Mouse (Mus musculus): ENCODE measurements around the gene Als2. TPM values are rescaled to one million over a fixed set of nuclear protein-coding genes. Genes with fewer than 3 reads are reported as not detected.

Als2 gene
- polyA plus RNA-seq, 1 experiment from 2014 or later, result 12.6 TPM

- Histone ChIP-seq H3K27me3 (replicated peaks) (no peaks in the 10 kb centered on the region), H3K4me3 (no peak overlapping the region), H3K9me3 (replicated peaks) (no peaks in the 10 kb centered on the region), H3K4me2 (no peak overlapping the region), H3K27ac (ENCODE audit: poor library complexity, severe bottlenecking) (no peak overlapping the region), H3K4me1 (replicated peaks) (peaks cover under 1% of the 10 kb centered on the region; the same call in 1 of the 2 replicates), H3K9ac (no peak overlapping the region), H3K36me3 (no peaks in the 10 kb centered on the region)
- WGBS, result 69% methylated on average over 7 of the region's 7 CpGs
- no peak for ATAC-seq (ENCODE audit: insufficient number of reproducible peaks, low FRiP score)
Observed at GRCm38 (mm10) chr1:59128879-59129278, 108.2 kb downstream of the Als2 start.

DNA sequence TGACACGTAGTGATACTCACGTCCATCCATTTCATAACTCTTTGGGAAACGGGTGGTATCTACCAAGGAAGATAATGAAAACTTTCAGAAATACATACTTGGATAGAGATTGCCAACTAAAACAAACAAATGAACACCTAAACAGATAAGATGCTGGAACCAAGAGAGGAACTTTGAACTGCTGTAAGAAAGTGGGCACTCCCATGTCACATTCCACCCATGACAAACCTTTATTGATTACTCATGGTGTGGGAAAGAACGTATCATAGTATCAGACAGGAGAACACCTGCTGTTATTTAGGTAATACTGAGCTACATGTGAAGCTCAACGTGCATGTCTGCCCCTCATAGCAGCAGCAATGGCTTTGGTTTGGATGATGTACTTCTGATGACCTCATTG lies 111.5 kb downstream of the Als2 start:
- ATAC-seq (ENCODE audit: insufficient number of reproducible peaks, low FRiP score), result no peak
- Histone ChIP-seq H3K36me3 (no peaks in the 10 kb centered on the region), H3K4me1 (replicated peaks) (peaks cover under 1% of the 10 kb centered on the region; the same call in 1 of the 2 replicates), H3K27me3 (replicated peaks) (no peaks in the 10 kb centered on the region), H3K9ac (no peak overlapping the region), H3K4me3 (no peak overlapping the region), H3K9me3 (replicated peaks) (no peaks in the 10 kb centered on the region), H3K4me2 (no peak overlapping the region), H3K27ac (ENCODE audit: poor library complexity, severe bottlenecking) (no peak overlapping the region)
- 69% methylated on average over 5 of the region's 5 CpGs for WGBS

GRCm38 (mm10) chr1:59119720-59120457 lies 117.1 kb downstream of the Als2 start, which contains the start of gene Tmem237:
Gene Tmem237 (minus strand): TSS chr1:59120408.
- Histone ChIP-seq H3K4me2 (peak within 1 kb of the TSS; percentile 93), H3K9ac (peak within 1 kb of the TSS; percentile 86), H3K27ac (ENCODE audit: poor library complexity, severe bottlenecking) (peak within 1 kb of the TSS; percentile 56), H3K36me3 (no peaks in the 10 kb centered on the region), H3K4me3 (peak within 1 kb of the TSS; percentile 70), H3K4me1 (replicated peaks) (peaks cover 4% of the 10 kb centered on the region; the same call in 1 of the 2 replicates), H3K27me3 (replicated peaks) (no peaks in the 10 kb centered on the region), H3K9me3 (replicated peaks) (no peaks in the 10 kb centered on the region)
- peak; percentile 97 for ATAC-seq (ENCODE audit: insufficient number of reproducible peaks, low FRiP score)
- WGBS, result under 1% methylated on average over 74 of the region's 74 CpGs

Other genes starting within 250 kb of the Als2 start
- not detected in 2 replicates for gene C2cd6, start 142.3 kb downstream of the Als2 start, polyA plus RNA-seq (2016; fragmentation: Nextera tagmentation; extraction: Ambion mirVana)
- gene Tmem237, start 116.8 kb downstream of the Als2 start, polyA plus RNA-seq (2016; fragmentation: Nextera tagmentation; extraction: Ambion mirVana), result 17.6 and 22.2 TPM in 2 replicates
- gene Mpp4, start 73.8 kb downstream of the Als2 start, polyA plus RNA-seq (2016; fragmentation: Nextera tagmentation; extraction: Ambion mirVana), result 0.29 and 0.35 TPM in 2 replicates
- 0.11 and 0.39 TPM in 2 replicates for gene Cdk15, start 19.7 kb upstream of the Als2 start, polyA plus RNA-seq (2016; fragmentation: Nextera tagmentation; extraction: Ambion mirVana)
- 5.5 and 6.2 TPM in 2 replicates for gene Fzd7, start 245.2 kb upstream of the Als2 start, polyA plus RNA-seq (2016; fragmentation: Nextera tagmentation; extraction: Ambion mirVana)

Data from heart, embryonic 12.5 days (tissue).